Mouse (Mus musculus) liver, postnatal 0 days (tissue): ENCODE measurements around the gene Mydgf. TPM values are rescaled to one million over a fixed set of nuclear protein-coding genes. Genes with fewer than 3 reads are reported as not detected.

ENCODE experiments used
- ATAC-seq: fragments of 200-750 bp; cut with Nextera tagmentation; 2 replicates; pipeline ENCODE4 v1.8.0; 2017; ENCODE audit warnings: mild to moderate bottlenecking, moderate library complexity
- DNase-seq: peaks from one replicate; pipeline ENCODE4 v3.0.0-alpha.2; 2016
- H3K27ac ChIP-seq: fragments of 300-500 bp; sonication (generic); 2 replicates; pipeline ENCODE4 v1.5.1; 2014; ENCODE audit warnings: antibody characterized with exemption, moderate library complexity, mild to moderate bottlenecking, low read depth
- H3K27me3 ChIP-seq: fragments of 300-500 bp; sonication (generic); 2 replicates; pipeline ENCODE4 v1.6.1; 2014; ENCODE audit warnings: low read length, control low read depth, mixed read lengths; ENCODE audit not compliant: insufficient read depth
- H3K36me3 ChIP-seq: fragments of 300-500 bp; sonication (generic); replicated peaks from 2 replicates; pipeline ENCODE4 v1.6.1; 2014; ENCODE audit warnings: mild to moderate bottlenecking, control low read depth, low read length, moderate library complexity, mixed read lengths; ENCODE audit not compliant: insufficient read depth
- H3K4me1 ChIP-seq: fragments of 300-500 bp; sonication (generic); 2 replicates; pipeline ENCODE4 v1.6.1; 2014; ENCODE audit warnings: antibody characterized with exemption, mild to moderate bottlenecking, control low read depth; ENCODE audit not compliant: insufficient read depth
- H3K4me2 ChIP-seq: fragments of 300-500 bp; sonication (generic); 2 replicates; pipeline ENCODE4 v1.6.1; 2014; ENCODE audit warnings: low read depth, mild to moderate bottlenecking, low read length, moderate library complexity, mixed read lengths
- H3K4me3 ChIP-seq: fragments of 300-500 bp; sonication (generic); 2 replicates; pipeline ENCODE4 v1.5.1; 2014; ENCODE audit warnings: low read depth, low read length
- H3K9ac ChIP-seq: fragments of 300-500 bp; sonication (generic); replicated peaks from 2 replicates; pipeline ENCODE4 v1.6.1; 2014; ENCODE audit warnings: mild to moderate bottlenecking, moderate library complexity
- H3K9me3 ChIP-seq: fragments of 300-500 bp; sonication (generic); 2 replicates; pipeline ENCODE4 v1.6.1; 2016; ENCODE audit warnings: mild to moderate bottlenecking, control low read depth, low read length, mixed read lengths
- CTCF ChIP-seq: sonication (generic); IDR thresholded peaks from 2 replicates; pipeline ENCODE4 v1.5.1; 2016; ENCODE audit warnings: antibody characterized with exemption, low read depth
- EP300 ChIP-seq: IDR thresholded peaks from 2 replicates; pipeline ENCODE4 v1.6.1; 2016; ENCODE audit warnings: antibody characterized with exemption, low read depth, mild to moderate bottlenecking
- WGBS: fragments of 180-500 bp; shearing (Covaris S2); extraction: QIAGEN DNeasy Blood & Tissue Kit; methylation state at CpG from one replicate; pipeline ENCODE4 v1.1.7; 2014; ENCODE audit not compliant: insufficient replicate concordance; 5-methylcytosine and 5-hydroxymethylcytosine counted together
- polyA plus RNA-seq: library from polyadenylated mRNA; unstranded; fragments of >200 nt; fragmentation: Nextera tagmentation; extraction: Ambion mirVana; gene quantifications from 2 replicates; pipeline ENCODE4 v1.2.1, GENCODE M21; 2015

The Mydgf gene
- polyA plus RNA-seq, 1 experiment from 2014 or later, result 49.8 TPM

DNA sequence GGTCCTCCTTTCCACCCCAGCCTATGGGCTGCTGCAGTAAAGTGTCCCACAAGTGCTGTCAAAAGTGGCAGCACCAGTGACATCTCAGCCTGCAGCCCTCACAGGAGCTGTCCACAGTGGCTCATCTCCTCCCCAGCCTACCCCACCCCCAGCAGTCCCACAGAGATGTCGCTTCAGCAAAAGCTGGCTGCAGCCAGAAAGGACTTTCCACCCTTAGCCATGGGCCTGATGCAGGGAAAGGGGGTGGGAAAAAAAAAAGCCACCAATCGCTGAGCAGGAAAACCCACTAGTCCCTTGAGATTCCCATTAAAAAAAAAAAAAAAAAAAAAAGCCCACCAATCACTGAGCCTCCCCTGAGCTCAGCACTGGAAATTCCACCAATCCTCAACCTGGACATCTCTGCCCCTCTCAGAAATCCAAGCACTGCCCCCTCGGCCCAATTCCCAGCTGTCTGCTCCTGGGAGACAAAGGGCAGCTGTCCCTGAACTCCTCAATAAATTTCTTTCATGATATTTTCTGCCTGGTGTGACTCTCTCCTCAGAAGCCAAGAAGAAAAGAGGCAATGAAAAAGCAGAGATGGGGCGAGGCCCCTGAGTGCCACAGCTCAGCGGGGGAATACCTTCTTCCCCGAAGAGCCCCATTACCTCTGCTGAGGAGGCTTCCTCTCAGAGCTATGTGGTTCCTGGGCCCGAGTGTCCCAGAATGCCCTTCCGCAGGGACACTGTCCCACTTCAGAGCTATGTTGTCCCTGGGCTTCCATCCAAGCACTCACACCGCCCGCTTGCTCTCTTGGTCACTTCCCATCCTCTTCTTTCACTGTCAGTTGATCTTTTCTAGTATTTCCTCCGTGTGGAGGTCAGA lies 1.8 kb upstream of the Mydgf start:
- H3K36me3 ChIP-seq, result peaks cover 27% of the 10 kb centered on the region
- no peak for TF ChIP-seq CTCF
- no peak for TF ChIP-seq EP300
- WGBS, result 56% methylated on average over 11 of the region's 11 CpGs
- no peaks in the 10 kb centered on the region for H3K27me3 ChIP-seq
- H3K4me2 ChIP-seq, result no peak overlapping the region
- peak overlapping the region; percentile 44; the same call in 1 of the 2 replicates for H3K27ac ChIP-seq
- no peak overlapping the region for H3K9ac ChIP-seq
- peaks cover 20% of the 10 kb centered on the region for H3K4me1 ChIP-seq
- ATAC-seq, result no peak
- no peaks in the 10 kb centered on the region for H3K9me3 ChIP-seq
- no peak overlapping the region for H3K4me3 ChIP-seq
- DNase-seq, result no peak

DNA sequence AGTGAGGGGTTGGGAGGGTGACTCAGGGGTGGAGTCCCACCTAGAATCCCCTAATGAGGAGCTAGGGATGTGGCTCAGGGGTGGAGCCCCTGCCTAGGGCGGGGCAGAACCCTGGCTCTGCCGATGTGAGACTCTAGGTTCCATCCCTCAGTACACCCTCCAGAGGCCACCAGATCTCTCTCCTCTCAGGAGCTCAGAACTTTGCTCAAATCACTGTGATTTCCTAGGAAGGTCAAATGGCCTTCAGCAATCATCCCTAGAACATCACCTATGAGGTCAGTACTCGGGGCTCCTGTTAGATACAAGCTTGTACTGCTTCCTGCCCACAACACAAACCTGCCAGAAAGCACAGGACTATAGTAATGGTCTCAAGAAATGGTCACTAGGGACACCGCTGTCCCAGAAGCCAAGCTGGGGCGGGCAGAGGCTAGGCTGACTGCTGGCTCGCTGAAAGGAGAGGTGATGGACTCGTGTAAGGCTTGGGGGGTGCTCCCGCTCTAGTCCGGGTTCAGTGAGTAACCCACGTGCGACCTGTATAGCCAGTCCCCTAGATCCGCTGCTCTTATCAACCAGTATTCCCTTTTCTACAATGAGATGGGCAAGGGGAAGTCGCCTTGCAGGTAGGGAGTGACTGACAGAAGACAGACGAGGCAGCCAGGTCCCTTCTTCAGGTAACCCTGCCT lies 604 bp downstream of the Mydgf start:
- H3K36me3 ChIP-seq, result peaks cover 30% of the 10 kb centered on the region
- peak overlapping the region; percentile 80 for H3K27ac ChIP-seq
- H3K4me2 ChIP-seq, result peak overlapping the region; percentile 94
- H3K4me3 ChIP-seq, result peak overlapping the region; percentile 87
- H3K9ac ChIP-seq, result peak overlapping the region; percentile 86
- no peaks in the 10 kb centered on the region for H3K27me3 ChIP-seq
- H3K4me1 ChIP-seq, result peaks cover 20% of the 10 kb centered on the region
- ATAC-seq (peak; percentile 51), DNase-seq (no peak)
- no peaks in the 10 kb centered on the region for H3K9me3 ChIP-seq
- TF ChIP-seq EP300, result no peak
- TF ChIP-seq CTCF, result no peak
- WGBS, result 1% methylated on average over 14 of the region's 14 CpGs

DNA sequence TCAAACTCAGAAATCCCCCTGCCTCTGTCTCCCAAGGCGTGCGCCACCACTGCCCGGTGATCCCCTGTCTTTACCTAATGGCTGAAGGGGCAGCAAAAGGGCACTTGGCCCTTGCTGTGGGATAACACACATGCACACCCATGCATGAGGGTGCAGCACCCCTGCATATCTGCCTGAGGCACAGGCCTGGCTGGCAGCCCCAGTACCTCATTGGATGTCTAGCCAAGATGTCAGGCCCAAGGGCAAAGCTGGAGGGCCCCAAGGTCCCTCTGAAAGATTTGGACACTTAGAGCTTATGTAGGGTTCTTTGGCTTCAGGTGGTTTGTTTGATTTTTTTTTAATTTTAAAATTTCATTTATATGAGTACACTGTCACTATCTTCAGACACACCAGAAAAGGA lies 8.3 kb downstream of the Mydgf start:
- 92% methylated on average over 3 of the region's 3 CpGs for WGBS
- no peak overlapping the region for H3K27ac ChIP-seq
- TF ChIP-seq EP300, result no peak
- TF ChIP-seq CTCF, result no peak

DNA sequence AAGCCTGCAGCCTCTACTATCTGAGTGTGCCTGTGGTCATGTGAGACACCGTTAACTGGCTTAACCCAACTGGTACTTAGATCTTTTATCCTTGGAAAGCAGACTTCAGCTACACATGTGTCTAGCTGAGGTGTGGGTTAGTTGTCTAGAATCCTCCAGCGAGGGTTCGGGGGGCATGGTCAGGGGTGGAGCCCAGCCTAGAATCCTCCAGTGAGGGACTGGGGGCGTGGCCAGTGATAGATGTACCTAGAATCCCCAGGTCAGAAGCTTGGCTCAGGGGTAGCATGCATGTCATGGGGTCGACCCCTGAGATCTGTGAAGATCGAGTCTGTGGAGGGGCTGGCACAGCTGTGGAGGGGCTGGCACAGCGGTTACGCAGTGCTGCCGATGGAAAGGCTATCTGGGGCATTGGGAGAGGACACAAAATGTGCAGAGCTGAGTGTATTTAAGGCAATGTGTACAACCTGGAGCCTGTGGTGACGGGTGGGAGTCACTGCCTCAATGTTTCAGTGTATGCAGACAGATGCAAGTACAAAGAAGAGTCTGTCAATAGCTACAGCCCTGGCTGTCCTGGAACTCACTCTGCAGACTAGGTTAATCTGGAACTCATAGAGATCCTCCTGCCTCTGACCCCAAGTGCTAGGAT lies 10.2 kb downstream of the Mydgf start:
- no peaks in the 10 kb centered on the region for H3K9me3 ChIP-seq
- H3K36me3 ChIP-seq, result peaks cover 21% of the 10 kb centered on the region
- DNase-seq, result no peak
- H3K27ac ChIP-seq, result no peak overlapping the region
- TF ChIP-seq CTCF (no peak), EP300 (no peak)
- H3K9ac ChIP-seq, result no peak overlapping the region
- WGBS, result 57% methylated on average over 10 of the region's 10 CpGs
- no peak for ATAC-seq
- H3K4me2 ChIP-seq, result no peak overlapping the region
- H3K27me3 ChIP-seq, result no peaks in the 10 kb centered on the region
- no peak overlapping the region for H3K4me3 ChIP-seq
- peaks cover 13% of the 10 kb centered on the region for H3K4me1 ChIP-seq

More for the DNA sequence above, 8.3 kb downstream of the Mydgf start:
- Histone ChIP-seq H3K36me3 (peaks cover 29% of the 10 kb centered on the region), H3K27me3 (no peaks in the 10 kb centered on the region), H3K9ac (no peak overlapping the region), H3K4me3 (no peak overlapping the region), H3K4me2 (no peak overlapping the region), H3K9me3 (no peaks in the 10 kb centered on the region), H3K4me1 (peaks cover under 1% of the 10 kb centered on the region; the same call in 1 of the 2 replicates)
- no peak for DNase-seq
- no peak for ATAC-seq

DNA sequence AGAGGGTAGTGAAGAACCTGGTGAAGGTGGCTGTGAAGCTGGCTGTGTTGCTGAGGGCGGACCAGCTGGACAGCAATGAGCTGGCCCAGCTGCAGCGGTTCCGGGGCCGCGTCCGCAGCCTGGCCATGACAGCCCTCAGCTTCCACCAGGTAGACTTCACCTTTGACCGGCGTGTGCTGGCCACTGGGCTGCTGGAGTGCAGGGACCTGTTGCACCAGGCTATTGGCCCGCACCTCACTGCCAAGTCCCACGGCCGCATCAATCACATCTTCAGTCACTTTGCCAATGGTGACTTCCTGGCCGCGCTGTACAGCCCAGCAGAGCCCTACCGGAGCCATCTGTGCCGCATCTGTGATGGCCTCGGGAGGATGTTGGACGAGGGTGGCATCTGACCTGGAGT lies 11.8 kb downstream of the Mydgf start:
- H3K27ac ChIP-seq, result no peak overlapping the region
- 86% methylated on average over 17 of the region's 17 CpGs for WGBS
- no peak overlapping the region for H3K4me2 ChIP-seq
- H3K4me3 ChIP-seq, result no peak overlapping the region
- H3K36me3 ChIP-seq, result peaks cover 8% of the 10 kb centered on the region
- ATAC-seq, result 0 out of 2 replicates have a peak, but pooled peaks have one; percentile 10
- H3K9me3 ChIP-seq, result no peaks in the 10 kb centered on the region
- H3K9ac ChIP-seq, result no peak overlapping the region
- peaks cover 13% of the 10 kb centered on the region for H3K4me1 ChIP-seq
- TF ChIP-seq CTCF (no peak), EP300 (no peak)
- no peaks in the 10 kb centered on the region for H3K27me3 ChIP-seq
- no peak for DNase-seq

DNA sequence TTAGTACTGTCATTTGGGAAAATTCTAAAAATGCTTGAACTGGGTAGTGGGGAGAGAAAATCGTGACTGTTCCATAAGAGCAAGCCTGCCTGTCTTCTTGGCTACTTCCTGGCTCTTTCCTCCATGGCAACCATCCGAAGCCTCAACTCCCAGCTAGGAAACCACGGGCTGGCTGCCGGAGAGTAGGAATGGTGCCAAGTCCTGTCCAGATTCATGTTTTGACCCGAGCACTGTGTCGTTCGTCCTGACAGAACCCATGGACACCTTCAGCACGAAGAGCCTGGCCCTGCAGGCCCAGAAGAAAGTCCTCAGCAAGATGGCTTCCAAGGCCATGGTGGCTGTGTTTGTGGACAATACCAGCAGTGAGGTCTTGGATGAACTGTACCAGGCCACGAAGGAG lies 12.3 kb downstream of the Mydgf start:
- no peaks in the 10 kb centered on the region for H3K9me3 ChIP-seq
- H3K4me2 ChIP-seq, result no peak overlapping the region
- TF ChIP-seq CTCF (no peak), EP300 (no peak)
- H3K27ac ChIP-seq, result no peak overlapping the region
- no peak overlapping the region for H3K9ac ChIP-seq
- no peak overlapping the region for H3K4me3 ChIP-seq
- H3K4me1 ChIP-seq, result peaks cover 13% of the 10 kb centered on the region
- DNase-seq (no peak), ATAC-seq (no peak)
- 76% methylated on average over 9 of the region's 9 CpGs for WGBS
- H3K36me3 ChIP-seq, result peaks cover 4% of the 10 kb centered on the region
- H3K27me3 ChIP-seq, result no peaks in the 10 kb centered on the region
